Mouse (Mus musculus) heart, postnatal 36 days (tissue): ENCODE measurements around the gene Klf2. TPM values are rescaled to one million over a fixed set of nuclear protein-coding genes. Genes with fewer than 3 reads are reported as not detected.

Experiments
- DNase-seq, 2 experiments: peaks; one replicate each; pipeline ENCODE4 v3.0.0; 2021 to 2022
- intact Hi-C: fragments of 180-260 bp; cut with DNase I; formaldehyde crosslinking; loops from one replicate; pipeline ENCODE4 v1.15.1; 2025
- total RNA-seq, 2 experiments: library from RNA; stranded (reverse); gene quantifications; 2 replicates each; pipeline ENCODE4 v1.2.3; 2021

The Klf2 gene
- total RNA-seq, 2 experiments from 2014 or later, result 42.2 to 97.6 TPM

DNA sequence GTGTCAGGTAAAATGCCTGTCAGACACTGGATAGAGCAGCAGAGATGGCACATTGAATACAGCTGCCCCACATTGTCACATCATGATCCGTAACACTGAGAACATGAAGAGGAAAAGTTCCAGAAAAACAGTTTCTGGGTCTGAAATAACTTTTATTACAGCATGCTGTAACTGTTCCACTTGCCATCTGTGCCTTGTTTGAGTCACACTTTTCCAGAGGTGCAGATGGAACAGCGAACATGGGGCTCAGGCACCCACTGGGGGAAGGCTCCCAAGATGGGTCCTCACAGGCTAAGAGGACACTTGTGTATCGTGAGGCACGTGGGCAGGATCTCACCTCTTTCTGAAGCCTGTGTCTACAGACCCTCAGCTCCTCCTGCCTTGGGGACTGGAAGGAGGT is 43.9 kb downstream of the Klf2 start:
- no peak for DNase-seq
- intact Hi-C loops, result no loop called here

DNA sequence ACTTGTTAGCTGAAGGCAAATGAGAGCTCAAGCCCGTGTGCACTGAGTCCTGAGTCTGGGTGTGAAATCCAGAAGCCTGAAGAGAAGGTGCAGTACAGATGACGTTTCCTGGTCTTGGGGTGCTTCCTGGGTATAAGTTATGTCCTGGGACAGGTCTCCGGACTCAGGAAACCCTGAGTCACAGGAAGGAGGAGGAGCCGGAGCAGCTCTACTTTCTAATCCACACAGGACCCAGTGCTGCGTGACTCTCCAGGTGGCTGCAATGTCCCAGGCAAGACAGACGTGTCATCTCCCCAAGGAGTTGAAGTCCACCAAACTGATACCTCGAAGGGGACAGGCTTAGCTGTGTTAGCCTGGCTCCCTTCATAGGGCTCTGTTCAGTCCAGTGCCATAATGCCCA is 44.6 kb downstream of the Klf2 start:
- intact Hi-C loops, result no loop called here

DNA sequence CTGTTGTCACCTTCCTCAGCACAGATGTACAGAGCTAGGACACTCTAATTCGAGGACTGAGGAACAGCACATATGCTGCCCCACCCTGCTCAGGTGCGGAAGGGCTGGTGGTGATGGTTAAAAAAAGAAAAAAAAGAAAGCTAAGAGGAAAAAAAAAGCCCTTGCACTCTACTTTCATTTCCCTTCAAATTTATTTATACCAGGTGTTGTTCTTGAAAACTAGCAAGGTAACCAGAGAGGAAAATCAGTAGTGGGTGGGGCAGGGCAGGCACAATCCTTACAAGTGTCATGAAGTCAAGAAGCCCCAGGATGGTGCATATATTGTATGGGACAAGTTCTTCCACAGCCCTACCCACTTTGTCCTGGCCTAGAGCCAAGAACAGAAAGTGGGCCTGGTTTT is 46.2 kb downstream of the Klf2 start:
- intact Hi-C loops, result loop anchor here (1.0 to 2.0 kb wide), 3 partner anchors 28 to 188 kb away; no protein-coding TSS in a partner anchor
- no peak for DNase-seq

More for the DNA sequence above, 44.6 kb downstream of the Klf2 start:
- DNase-seq, result peak in 1 of 2 experiments; percentile 27

DNA sequence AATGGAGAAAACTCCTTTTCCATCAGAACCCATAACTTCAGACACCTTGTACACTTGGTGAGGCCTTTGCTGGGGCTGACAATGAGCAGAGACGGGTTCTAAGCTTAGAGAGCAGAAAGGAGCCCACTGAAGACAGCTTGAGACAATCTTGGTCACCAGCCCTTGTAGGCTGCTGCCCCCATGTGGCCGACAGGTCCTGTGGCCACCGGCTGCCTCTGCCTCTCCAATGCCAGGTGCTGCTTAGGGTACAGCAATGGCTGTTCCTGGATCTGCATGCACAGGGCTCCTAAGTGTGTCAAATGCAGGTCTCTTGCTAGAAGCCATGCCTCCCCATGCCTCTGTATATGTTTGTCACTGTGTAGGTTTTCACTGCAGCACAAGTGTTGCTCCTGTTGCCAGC is 47.0 kb downstream of the Klf2 start:
- intact Hi-C loops, result loop anchor here (1.0 to 2.0 kb wide), 3 partner anchors 29 to 189 kb away; no protein-coding TSS in a partner anchor
- DNase-seq, result peak; percentile 84 to 87

DNA sequence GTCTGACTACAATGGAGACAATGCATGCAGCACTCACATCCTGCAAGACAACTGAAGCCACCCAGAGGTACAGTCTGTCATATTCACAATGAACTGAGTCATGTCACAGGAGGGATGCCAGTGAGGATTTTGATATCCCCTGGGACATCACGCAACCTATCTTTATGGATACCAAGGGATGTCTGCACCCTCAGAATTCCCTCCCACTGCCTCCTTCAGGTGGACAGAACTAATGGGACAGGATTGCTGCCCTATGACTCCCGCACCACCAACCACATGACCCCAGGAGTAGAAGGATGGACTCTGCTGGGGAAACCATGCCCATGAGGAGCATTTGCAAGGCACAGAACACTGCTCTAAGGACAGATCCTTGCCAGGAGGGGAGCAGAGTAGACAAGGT is 47.6 kb downstream of the Klf2 start:
- DNase-seq, result no peak
- intact Hi-C loops, result no loop called here

Other genes with a start within 250 kb of the Klf2 start
- not detected for gene Olfr373, start 235.9 kb upstream of the Klf2 start, total RNA-seq
- gene Olfr374, start 212.0 kb upstream of the Klf2 start, total RNA-seq, result not detected
- 10 to 100 TPM; 86.3 to 97.2 TPM for gene Tpm4, start 184.1 kb upstream of the Klf2 start, total RNA-seq
- gene Rab8a, start 157.8 kb upstream of the Klf2 start, total RNA-seq, result 10 to 100 TPM; 18.6 to 26.0 TPM
- gene Hsh2d, start 129.4 kb upstream of the Klf2 start, total RNA-seq, result not detected
- gene Cib3, start 106.2 kb upstream of the Klf2 start, total RNA-seq, result under 1 TPM in 1 of 2 experiments, not detected in 1; 0.57 TPM
- not detected for gene Gm11034, start 105.4 kb upstream of the Klf2 start, total RNA-seq
- gene Fam32a, start 99.3 kb upstream of the Klf2 start, total RNA-seq, result 10 to 100 TPM; 21.2 to 25.0 TPM
- 10 to 100 TPM; 49.4 to 49.6 TPM for gene Ap1m1, start 79.0 kb upstream of the Klf2 start, total RNA-seq
- gene Gm10282, start 13.8 kb upstream of the Klf2 start, total RNA-seq, result 10 to 100 TPM in 1 of 2 experiments, 1 to 10 TPM in 1; 6.9 to 10.2 TPM
- 10 to 100 TPM; 41.5 to 43.0 TPM for gene Eps15l1, start 102.4 kb downstream of the Klf2 start, total RNA-seq
- gene Calr3, start 124.8 kb downstream of the Klf2 start, total RNA-seq, result 10 to 100 TPM; 17.1 to 22.0 TPM
- gene 1700030K09Rik, start 124.8 kb downstream of the Klf2 start, total RNA-seq, result 1 to 10 TPM; 4.6 to 5.8 TPM
- gene Cherp, start 156.2 kb downstream of the Klf2 start, total RNA-seq, result 10 to 100 TPM; 36.4 to 45.2 TPM
- gene Slc35e1, start 173.6 kb downstream of the Klf2 start, total RNA-seq, result 10 to 100 TPM; 68.5 to 72.2 TPM
- gene Med26, start 229.2 kb downstream of the Klf2 start, total RNA-seq, result 1 to 10 TPM; 7.6 to 7.9 TPM